Mouse (Mus musculus) C2C12 (cell line): ENCODE measurements around the gene Hist1h4a.

Experiments
- CEBPB ChIP-seq: IDR thresholded peaks from one replicate; pipeline ENCODE4 v1.6.1; 2011; ENCODE audit warnings: low read depth, mild to moderate bottlenecking, control low read depth, moderate library complexity
- CTCF ChIP-seq: IDR thresholded peaks from one replicate; pipeline ENCODE4 v1.5.1; 2011; ENCODE audit not compliant: control insufficient read depth, insufficient read depth, insufficient read length
- USF1 ChIP-seq: IDR thresholded peaks from one replicate; pipeline ENCODE4 v1.6.1; 2011; ENCODE audit warnings: low read depth, mild to moderate bottlenecking, control low read depth, moderate library complexity

DNA sequence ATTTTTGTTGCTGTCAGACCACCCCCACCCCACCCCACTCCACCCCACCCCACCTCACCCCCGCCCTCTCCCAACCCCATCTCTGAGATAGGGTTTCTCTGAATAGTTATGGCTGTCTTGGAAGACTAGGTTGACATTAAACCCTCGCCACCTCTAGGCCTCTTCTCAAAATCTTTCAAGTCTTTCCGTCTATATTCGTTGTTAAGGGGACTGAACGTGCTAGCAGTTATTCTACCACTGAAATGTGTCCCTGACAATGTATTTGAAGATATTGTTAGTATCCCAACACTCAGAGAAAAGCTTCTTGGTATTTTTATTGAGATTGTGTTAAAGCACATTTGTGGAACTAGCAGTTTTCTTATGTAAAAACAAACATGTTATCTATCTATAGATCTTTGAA is 20.1 kb downstream of the Hist1h4a start:
- TF ChIP-seq CTCF (no peak), CEBPB (no peak), USF1 (no peak)
